Mouse (Mus musculus) cerebellum, adult (tissue): ENCODE measurements at regions not wholly inside any gene's neighbourhood (a gene's known extent, or its start where the extent isn't known, plus 50 kb on each side); places are given as distances from the start of the nearest gene placed in this dataset.
"Not testable (repeated sequence)": the region's sequence is repeated elsewhere in the genome, so short reads cannot be mapped to it uniquely, and the experiment has no call there.

Experiments used
- ATAC-seq: cut with Nextera tagmentation; 2 replicates; pipeline ENCODE4 v1.9.2; 2017; ENCODE audit warnings: mild to moderate bottlenecking, moderate library complexity, mixed read lengths; ENCODE audit not compliant: insufficient number of reproducible peaks, low FRiP score, low TSS enrichment

GRCm38 (mm10) chr4:4556126-4556525 is 237.0 kb downstream of the Impad1 start:
- no peak for ATAC-seq

GRCm38 (mm10) chr4:4550301-4550700 is 242.9 kb downstream of the Impad1 start:
- no peak for ATAC-seq

- ATAC-seq = no peak
These were observed 243.3 kb downstream of the Impad1 start for GRCm38 (mm10) chr4:4549893-4550292.

GRCm38 (mm10) chr4:4537172-4537753 is 255.9 kb downstream of the Impad1 start:
- no peak for ATAC-seq

- no peak for ATAC-seq
These were observed 261.0 kb downstream of the Impad1 start for GRCm38 (mm10) chr4:4532196-4532595.

GRCm38 (mm10) chr4:4528311-4528710 is 264.8 kb downstream of the Impad1 start:
- no peak for ATAC-seq

GRCm38 (mm10) chr4:4521757-4522156 is 271.4 kb downstream of the Impad1 start:
- no peak for ATAC-seq

- no peak for ATAC-seq
These were observed 274.4 kb downstream of the Impad1 start for GRCm38 (mm10) chr4:4518741-4519140.

GRCm38 (mm10) chr4:4513351-4513750 is 279.8 kb downstream of the Impad1 start:
- ATAC-seq = no peak

GRCm38 (mm10) chr4:4510180-4510920 is 282.8 kb downstream of the Impad1 start:
- ATAC-seq = no peak

GRCm38 (mm10) chr4:4509296-4509695 is 283.9 kb downstream of the Impad1 start:
- ATAC-seq = peak; percentile 49; the same call in 1 of the 2 replicates

GRCm38 (mm10) chr4:4497199-4497598 is 296.0 kb downstream of the Impad1 start:
- ATAC-seq = no peak

GRCm38 (mm10) chr4:4496181-4496580 is 297.0 kb downstream of the Impad1 start:
- no peak for ATAC-seq

- ATAC-seq = no peak
These were observed 327.9 kb downstream of the Impad1 start for GRCm38 (mm10) chr4:4465169-4465714.

- no peak for ATAC-seq
These were observed 328.9 kb downstream of the Impad1 start for GRCm38 (mm10) chr4:4464130-4464700.

- no peak for ATAC-seq
These were observed 333.9 kb downstream of the Impad1 start for GRCm38 (mm10) chr4:4459258-4459657.

GRCm38 (mm10) chr4:4450104-4450503 is 343.1 kb downstream of the Impad1 start:
- ATAC-seq = no peak

GRCm38 (mm10) chr4:4442650-4443049 is 350.5 kb downstream of the Impad1 start:
- no peak for ATAC-seq

GRCm38 (mm10) chr4:4437559-4437958 is 355.6 kb downstream of the Impad1 start:
- no peak for ATAC-seq

- ATAC-seq = not testable (repeated sequence)
These were observed 347.2 kb upstream of the Sdr16c6 start for GRCm38 (mm10) chr4:4424526-4424925.

- ATAC-seq = no peak
These were observed 326.5 kb upstream of the Sdr16c6 start for GRCm38 (mm10) chr4:4403812-4404211.
